Mouse (Mus musculus) midbrain, embryonic 14.5 days (tissue): ENCODE results near the gene Aig1. TPM values are rescaled to one million over a fixed set of nuclear protein-coding genes. Genes with fewer than 3 reads are reported as not detected.

Experiments used
- ATAC-seq: fragments of 200-750 bp; cut with Nextera tagmentation; 2 replicates; pipeline ENCODE4 v1.8.0; 2017; ENCODE audit warnings: moderate number of reproducible peaks, moderate library complexity; ENCODE audit not compliant: low FRiP score, low TSS enrichment
- DNase-seq: peaks from one replicate; pipeline ENCODE4 v3.0.0-alpha.2; 2015
- H3K27ac ChIP-seq: fragments of 300-500 bp; sonication (generic); replicated peaks from 2 replicates; pipeline ENCODE4 v1.5.1; 2014; ENCODE audit warnings: mild to moderate bottlenecking, low read depth, low read length, moderate library complexity
- H3K27me3 ChIP-seq: fragments of 300-500 bp; sonication (generic); 2 replicates; pipeline ENCODE4 v1.6.1; 2014; ENCODE audit warnings: low read length, control low read depth, mixed read lengths; ENCODE audit not compliant: control insufficient read depth, insufficient read depth
- H3K36me3 ChIP-seq: fragments of 300-500 bp; sonication (generic); 2 replicates; pipeline ENCODE4 v1.6.1; 2014; ENCODE audit warnings: low read length, control low read depth; ENCODE audit not compliant: control insufficient read depth, insufficient read depth
- H3K4me1 ChIP-seq: fragments of 300-500 bp; sonication (generic); 2 replicates; pipeline ENCODE4 v1.6.1; 2014; ENCODE audit warnings: mild to moderate bottlenecking, antibody characterized with exemption, low read length, control low read depth; ENCODE audit not compliant: control insufficient read depth, insufficient read depth
- H3K4me2 ChIP-seq: fragments of 300-500 bp; sonication (generic); 2 replicates; pipeline ENCODE4 v1.6.1; 2014; ENCODE audit warnings: mild to moderate bottlenecking, low read length, moderate library complexity
- H3K4me3 ChIP-seq: fragments of 300-500 bp; sonication (generic); replicated peaks from 2 replicates; pipeline ENCODE4 v1.5.1; 2014; ENCODE audit warnings: low read depth, low read length
- H3K9ac ChIP-seq: fragments of 300-500 bp; sonication (generic); replicated peaks from 2 replicates; pipeline ENCODE4 v1.6.1; 2014; ENCODE audit warnings: mild to moderate bottlenecking, low read length, moderate library complexity
- H3K9me3 ChIP-seq: fragments of 300-500 bp; sonication (generic); 2 replicates; pipeline ENCODE4 v1.6.1; 2016; ENCODE audit warnings: low read length, control low read depth, mixed read lengths; ENCODE audit not compliant: control insufficient read depth
- WGBS: fragments of 180-500 bp; shearing (Covaris S2); extraction: QIAGEN DNeasy Blood & Tissue Kit; methylation state at CpG from one replicate; pipeline ENCODE4 v1.1.7; 2014; 5-methylcytosine and 5-hydroxymethylcytosine counted together
- polyA plus RNA-seq: library from polyadenylated mRNA; unstranded; fragments of >200 nt; fragmentation: Nextera tagmentation; extraction: Ambion mirVana; gene quantifications from 2 replicates; pipeline ENCODE4 v1.2.1, GENCODE M21; 2014

The Aig1 gene
- polyA plus RNA-seq, 1 experiment from 2014 or later = 76.0 TPM

- peak; percentile 81 for ATAC-seq
- no peak overlapping the region for H3K9ac ChIP-seq
- no peaks in the 10 kb centered on the region for H3K36me3 ChIP-seq
- no peaks in the 10 kb centered on the region for H3K9me3 ChIP-seq
- H3K4me3 ChIP-seq = no peak overlapping the region
- H3K27me3 ChIP-seq = no peaks in the 10 kb centered on the region
- peak; percentile 77 for DNase-seq
- H3K4me2 ChIP-seq = peak overlapping the region; percentile 8; the same call in 1 of the 2 replicates
- H3K27ac ChIP-seq = peak overlapping the region; percentile 67
- H3K4me1 ChIP-seq = peaks cover 18% of the 10 kb centered on the region
- WGBS = 16% methylated on average over 9 of the region's 9 CpGs
Observed at GRCm38 (mm10) chr10:13714199-13714919, 154.4 kb downstream of the Aig1 start.

- no peaks in the 10 kb centered on the region for H3K27me3 ChIP-seq
- H3K4me1 ChIP-seq = peaks cover 18% of the 10 kb centered on the region
- no peaks in the 10 kb centered on the region for H3K9me3 ChIP-seq
- H3K4me3 ChIP-seq = no peak overlapping the region
- peak overlapping the region; percentile 67 for H3K27ac ChIP-seq
- ATAC-seq (0 out of 2 replicates have a peak, but pooled peaks have one; percentile 3), DNase-seq (no peak)
- no peak overlapping the region for H3K4me2 ChIP-seq
- 79% methylated on average over 5 of the region's 5 CpGs for WGBS
- H3K9ac ChIP-seq = no peak overlapping the region
- no peaks in the 10 kb centered on the region for H3K36me3 ChIP-seq
Observed at GRCm38 (mm10) chr10:13713711-13714110, 155.1 kb downstream of the Aig1 start.

- Histone ChIP-seq H3K9me3 (no peaks in the 10 kb centered on the region), H3K27ac (no peak overlapping the region), H3K27me3 (no peaks in the 10 kb centered on the region), H3K4me2 (no peak overlapping the region), H3K4me1 (peaks cover 18% of the 10 kb centered on the region), H3K4me3 (no peak overlapping the region), H3K36me3 (no peaks in the 10 kb centered on the region), H3K9ac (no peak overlapping the region)
- no peak for ATAC-seq
- no peak for DNase-seq
- 89% methylated on average over 2 of the region's 2 CpGs for WGBS
Observed at GRCm38 (mm10) chr10:13713116-13713515, 155.7 kb downstream of the Aig1 start.

GRCm38 (mm10) chr10:13711281-13711829 is 157.4 kb downstream of the Aig1 start:
- no peaks in the 10 kb centered on the region for H3K36me3 ChIP-seq
- 93% methylated on average over 8 of the region's 8 CpGs for WGBS
- ATAC-seq (no peak), DNase-seq (no peak)
- H3K4me2 ChIP-seq = no peak overlapping the region
- H3K27me3 ChIP-seq = no peaks in the 10 kb centered on the region
- no peak overlapping the region for H3K4me3 ChIP-seq
- H3K4me1 ChIP-seq = peaks cover 18% of the 10 kb centered on the region
- no peak overlapping the region for H3K27ac ChIP-seq
- no peaks in the 10 kb centered on the region for H3K9me3 ChIP-seq
- no peak overlapping the region for H3K9ac ChIP-seq

DNA sequence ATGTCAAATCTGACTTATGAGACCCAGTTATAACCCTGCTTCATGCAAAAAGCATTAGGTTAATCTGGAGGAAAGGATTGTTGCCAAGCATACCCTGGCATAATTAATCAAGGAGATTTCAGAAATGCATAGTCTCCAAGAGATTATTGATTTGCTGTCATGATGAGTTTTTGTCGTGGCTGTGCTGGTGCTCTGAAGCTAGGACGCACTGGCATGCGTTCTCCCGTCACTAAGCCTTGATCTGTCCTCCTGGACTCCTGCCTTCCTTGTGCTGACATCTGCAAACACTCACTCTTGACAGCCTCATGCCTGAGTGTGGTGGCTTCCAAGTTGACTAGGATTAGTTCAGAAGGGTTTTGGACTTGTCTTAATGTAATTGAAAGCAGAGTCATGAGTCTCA is 163.0 kb downstream of the Aig1 start:
- 60% methylated on average over 4 of the region's 4 CpGs for WGBS

GRCm38 (mm10) chr10:13702688-13703087 is 166.1 kb downstream of the Aig1 start:
- no peak overlapping the region for H3K4me2 ChIP-seq

More for the DNA sequence above, 163.0 kb downstream of the Aig1 start:
- Histone ChIP-seq H3K27me3 (no peaks in the 10 kb centered on the region), H3K4me1 (no peaks in the 10 kb centered on the region), H3K4me3 (no peak overlapping the region), H3K9ac (no peak overlapping the region), H3K4me2 (no peak overlapping the region), H3K36me3 (no peaks in the 10 kb centered on the region), H3K27ac (no peak overlapping the region), H3K9me3 (no peaks in the 10 kb centered on the region)
- no peak for ATAC-seq
- peak; percentile 10 for DNase-seq

DNA sequence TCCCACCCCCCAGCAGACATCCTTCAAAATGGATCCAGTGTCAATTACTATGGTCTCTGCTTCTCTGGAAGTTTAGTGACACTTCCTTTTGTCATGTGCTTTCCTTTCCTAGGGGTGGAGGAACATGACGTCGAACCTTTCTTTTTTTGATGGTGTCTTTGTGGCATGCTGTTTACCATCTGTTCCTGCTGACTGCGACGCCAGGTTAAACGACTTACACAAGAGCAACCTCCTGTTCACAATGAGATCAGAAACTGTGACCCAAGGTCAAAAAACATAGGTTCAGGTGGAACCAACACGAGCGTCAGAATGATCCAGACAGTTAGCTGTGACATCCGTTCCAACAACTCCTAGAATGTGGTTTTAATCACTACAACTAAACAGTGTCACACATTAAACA is 166.7 kb downstream of the Aig1 start:
- ATAC-seq (no peak), DNase-seq (no peak)
- 68% methylated on average over 8 of the region's 8 CpGs for WGBS
- no peak overlapping the region for H3K9ac ChIP-seq
- H3K36me3 ChIP-seq = no peaks in the 10 kb centered on the region
- no peaks in the 10 kb centered on the region for H3K9me3 ChIP-seq
- no peak overlapping the region for H3K4me3 ChIP-seq
- no peak overlapping the region for H3K27ac ChIP-seq
- H3K27me3 ChIP-seq = no peaks in the 10 kb centered on the region
- H3K4me1 ChIP-seq = no peaks in the 10 kb centered on the region
- H3K4me2 ChIP-seq = no peak overlapping the region

More at GRCm38 (mm10) chr10:13702688-13703087, 166.1 kb downstream of the Aig1 start:
- H3K4me3 ChIP-seq = no peak overlapping the region
- DNase-seq (no peak), ATAC-seq (no peak)
- no peak overlapping the region for H3K27ac ChIP-seq
- H3K9ac ChIP-seq = no peak overlapping the region
- no peaks in the 10 kb centered on the region for H3K27me3 ChIP-seq
- H3K36me3 ChIP-seq = no peaks in the 10 kb centered on the region
- no peaks in the 10 kb centered on the region for H3K9me3 ChIP-seq
- 88% methylated on average over 6 of the region's 6 CpGs for WGBS
- no peaks in the 10 kb centered on the region for H3K4me1 ChIP-seq

DNA sequence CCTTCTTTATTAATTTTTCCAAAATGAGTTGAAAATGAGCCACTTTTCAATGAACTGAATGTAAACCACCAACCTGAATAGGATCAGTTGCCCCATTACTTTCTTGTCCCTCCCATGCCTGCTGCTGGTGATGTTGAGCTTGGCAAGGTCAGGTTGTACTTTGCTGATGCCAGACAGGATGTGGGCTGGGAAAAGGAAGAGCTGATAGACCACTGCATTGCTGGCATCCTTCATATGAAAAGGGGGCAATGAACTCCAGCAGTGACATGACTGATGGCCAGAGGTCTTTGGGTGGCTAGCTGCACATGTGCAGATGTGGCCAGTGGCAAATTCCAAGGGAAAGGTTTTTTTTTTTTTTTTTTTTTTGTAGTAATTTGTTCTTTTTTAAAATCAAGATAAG is 172.5 kb downstream of the Aig1 start:
- Histone ChIP-seq H3K27ac (no peak overlapping the region), H3K9ac (no peak overlapping the region), H3K4me2 (no peak overlapping the region), H3K36me3 (no peaks in the 10 kb centered on the region), H3K4me1 (no peaks in the 10 kb centered on the region), H3K4me3 (no peak overlapping the region), H3K9me3 (no peaks in the 10 kb centered on the region), H3K27me3 (no peaks in the 10 kb centered on the region)
- ATAC-seq (no peak), DNase-seq (no peak)

DNA sequence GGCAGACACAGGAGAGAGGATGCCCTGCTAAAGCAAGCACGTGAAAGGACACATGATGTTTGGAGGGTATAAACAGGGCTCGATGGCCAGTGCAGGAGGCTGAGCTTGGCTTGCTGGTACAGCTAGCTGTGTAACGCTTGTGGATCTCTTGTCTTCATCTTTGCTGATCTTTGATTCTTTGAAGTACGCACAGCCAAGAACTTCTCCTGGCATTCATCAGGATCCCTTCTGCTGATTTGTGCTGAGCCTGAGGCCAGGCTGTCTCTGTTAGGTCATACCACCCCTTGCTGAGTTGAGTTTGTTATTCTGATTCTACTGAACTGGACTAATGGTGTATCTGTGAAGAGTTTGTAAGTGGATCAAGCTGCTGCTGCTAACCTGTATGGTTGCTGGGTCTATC is 175.5 kb downstream of the Aig1 start:
- no peaks in the 10 kb centered on the region for H3K4me1 ChIP-seq
- H3K27ac ChIP-seq = no peak overlapping the region
- DNase-seq = no peak
- H3K27me3 ChIP-seq = no peaks in the 10 kb centered on the region
- no peak for ATAC-seq
- no peaks in the 10 kb centered on the region for H3K9me3 ChIP-seq
- 97% methylated on average over 4 of the region's 4 CpGs for WGBS
- no peak overlapping the region for H3K4me3 ChIP-seq
- H3K9ac ChIP-seq = no peak overlapping the region
- H3K36me3 ChIP-seq = no peaks in the 10 kb centered on the region
- no peak overlapping the region for H3K4me2 ChIP-seq
